Mouse (Mus musculus) lung, postnatal 0 days (tissue): ENCODE data around the gene Parvb. TPM values are rescaled to one million over a fixed set of nuclear protein-coding genes. Genes with fewer than 3 reads are reported as not detected.

Source experiments
- ATAC-seq: fragments of 200-750 bp; cut with Nextera tagmentation; 2 replicates; pipeline ENCODE4 v1.8.0; 2017; ENCODE audit warnings: moderate library complexity
- DNase-seq: peaks from one replicate; pipeline ENCODE4 v3.0.0-alpha.2; 2016; ENCODE audit warnings: low spot score
- H3K27ac ChIP-seq: fragments of 300-500 bp; sonication (generic); 2 replicates; pipeline ENCODE4 v1.5.1; 2014; ENCODE audit warnings: antibody characterized with exemption, mild to moderate bottlenecking, low read length, mixed read lengths
- H3K27me3 ChIP-seq: fragments of 300-500 bp; sonication (generic); replicated peaks from 2 replicates; pipeline ENCODE4 v1.6.1; 2014; ENCODE audit warnings: low read length, mixed read lengths; ENCODE audit not compliant: insufficient read depth
- H3K36me3 ChIP-seq: fragments of 300-500 bp; sonication (generic); 2 replicates; pipeline ENCODE4 v1.6.1; 2014; ENCODE audit warnings: low read length, mixed read lengths; ENCODE audit not compliant: insufficient read depth
- H3K4me1 ChIP-seq: fragments of 300-500 bp; sonication (generic); 2 replicates; pipeline ENCODE4 v1.6.1; 2014; ENCODE audit warnings: antibody characterized with exemption, low read depth, low read length, mixed read lengths; ENCODE audit not compliant: insufficient read depth
- H3K4me2 ChIP-seq: fragments of 300-500 bp; sonication (generic); replicated peaks from 2 replicates; pipeline ENCODE4 v1.6.1; 2014; ENCODE audit warnings: low read depth, mild to moderate bottlenecking, low read length, moderate library complexity, mixed read lengths
- H3K4me3 ChIP-seq: fragments of 300-500 bp; sonication (generic); 2 replicates; pipeline ENCODE4 v1.5.1; 2014; ENCODE audit warnings: low read depth, low read length
- H3K9ac ChIP-seq: fragments of 300-500 bp; sonication (generic); replicated peaks from 2 replicates; pipeline ENCODE4 v1.6.1; 2014; ENCODE audit warnings: low read depth, mild to moderate bottlenecking
- H3K9me3 ChIP-seq: fragments of 300-500 bp; sonication (generic); 2 replicates; pipeline ENCODE4 v1.6.1; 2016; ENCODE audit warnings: low read length, mixed read lengths
- CTCF ChIP-seq: IDR thresholded peaks from 2 replicates; pipeline ENCODE4 v1.5.1; 2016; ENCODE audit warnings: antibody characterized with exemption, mild to moderate bottlenecking
- EP300 ChIP-seq: IDR thresholded peaks from 2 replicates; pipeline ENCODE4 v1.6.1; 2016; ENCODE audit warnings: antibody characterized with exemption, mild to moderate bottlenecking, control low read depth
- WGBS: fragments of 180-500 bp; shearing (Covaris S2); extraction: QIAGEN DNeasy Blood & Tissue Kit; methylation state at CpG from one replicate; pipeline ENCODE4 v1.1.7; 2014; 5-methylcytosine and 5-hydroxymethylcytosine counted together
- polyA plus RNA-seq: library from polyadenylated mRNA; unstranded; fragments of >200 nt; fragmentation: Nextera tagmentation; extraction: Ambion mirVana; gene quantifications from 2 replicates; pipeline ENCODE4 v1.2.1, GENCODE M21; 2015

The Parvb gene
- polyA plus RNA-seq, 1 experiment from 2014 or later = 8.5 TPM

- Histone ChIP-seq H3K9ac (no peak overlapping the region), H3K4me1 (no peaks in the 10 kb centered on the region), H3K4me3 (no peak overlapping the region), H3K36me3 (no peaks in the 10 kb centered on the region), H3K27me3 (no peaks in the 10 kb centered on the region), H3K9me3 (no peaks in the 10 kb centered on the region), H3K27ac (no peak overlapping the region), H3K4me2 (no peak overlapping the region)
- no peak for TF ChIP-seq EP300
- TF ChIP-seq CTCF = no peak
- 47% methylated on average over 13 of the region's 13 CpGs for WGBS
- ATAC-seq (peak; percentile 54), DNase-seq (peak; percentile 52)
These were observed 67.0 kb downstream of the Parvb start for GRCm38 (mm10) chr15:84298804-84299370.

- TF ChIP-seq EP300 = no peak
- TF ChIP-seq CTCF = no peak
- Histone ChIP-seq H3K4me3 (no peak overlapping the region), H3K4me2 (no peak overlapping the region), H3K27me3 (no peaks in the 10 kb centered on the region), H3K9me3 (no peaks in the 10 kb centered on the region), H3K36me3 (no peaks in the 10 kb centered on the region), H3K27ac (no peak overlapping the region), H3K4me1 (no peaks in the 10 kb centered on the region), H3K9ac (no peak overlapping the region)
- WGBS = 44% methylated on average over 9 of the region's 9 CpGs
- ATAC-seq (no peak), DNase-seq (no peak)
These were observed 68.0 kb downstream of the Parvb start for GRCm38 (mm10) chr15:84299662-84300333.

- 72% methylated on average over 2 of the region's 2 CpGs for WGBS
These were observed 68.7 kb downstream of the Parvb start for GRCm38 (mm10) chr15:84300591-84300990.

GRCm38 (mm10) chr15:84301026-84301425, 69.2 kb downstream of the Parvb start:
- Histone ChIP-seq H3K4me2 (no peak overlapping the region), H3K9me3 (no peaks in the 10 kb centered on the region), H3K4me3 (no peak overlapping the region), H3K36me3 (no peaks in the 10 kb centered on the region), H3K27ac (no peak overlapping the region), H3K4me1 (no peaks in the 10 kb centered on the region), H3K9ac (no peak overlapping the region), H3K27me3 (no peaks in the 10 kb centered on the region)
- DNase-seq (peak; percentile 62), ATAC-seq (0 out of 2 replicates have a peak, but pooled peaks have one; percentile 34)
- TF ChIP-seq CTCF = no peak
- TF ChIP-seq EP300 = no peak
- 26% methylated on average over 7 of the region's 7 CpGs for WGBS

More at GRCm38 (mm10) chr15:84300591-84300990, 68.7 kb downstream of the Parvb start:
- TF ChIP-seq EP300 = no peak
- TF ChIP-seq CTCF = no peak
- no peaks in the 10 kb centered on the region for H3K27me3 ChIP-seq
- ATAC-seq = no peak
- H3K4me1 ChIP-seq = no peaks in the 10 kb centered on the region
- no peak for DNase-seq
- no peak overlapping the region for H3K27ac ChIP-seq
- H3K4me2 ChIP-seq = no peak overlapping the region
- no peak overlapping the region for H3K9ac ChIP-seq
- no peaks in the 10 kb centered on the region for H3K36me3 ChIP-seq
- H3K9me3 ChIP-seq = no peaks in the 10 kb centered on the region
- no peak overlapping the region for H3K4me3 ChIP-seq

- H3K27ac ChIP-seq = no peak overlapping the region
These were observed 70.0 kb downstream of the Parvb start for GRCm38 (mm10) chr15:84301641-84302420.

GRCm38 (mm10) chr15:84303264-84303663, 71.4 kb downstream of the Parvb start:
- no peak overlapping the region for H3K27ac ChIP-seq
- DNase-seq (no peak), ATAC-seq (no peak)
- no peaks in the 10 kb centered on the region for H3K36me3 ChIP-seq
- no peaks in the 10 kb centered on the region for H3K9me3 ChIP-seq
- H3K9ac ChIP-seq = no peak overlapping the region
- H3K27me3 ChIP-seq = no peaks in the 10 kb centered on the region
- H3K4me2 ChIP-seq = no peak overlapping the region
- 70% methylated on average over 10 of the region's 10 CpGs for WGBS
- TF ChIP-seq CTCF (no peak), EP300 (no peak)
- H3K4me1 ChIP-seq = no peaks in the 10 kb centered on the region
- H3K4me3 ChIP-seq = no peak overlapping the region

More at GRCm38 (mm10) chr15:84301641-84302420, 70.0 kb downstream of the Parvb start:
- Histone ChIP-seq H3K9me3 (no peaks in the 10 kb centered on the region), H3K36me3 (no peaks in the 10 kb centered on the region), H3K4me1 (no peaks in the 10 kb centered on the region), H3K27me3 (no peaks in the 10 kb centered on the region), H3K4me3 (no peak overlapping the region), H3K4me2 (no peak overlapping the region), H3K9ac (no peak overlapping the region)
- WGBS = 64% methylated on average over 8 of the region's 8 CpGs
- ATAC-seq (no peak), DNase-seq (no peak)
- TF ChIP-seq EP300 = no peak
- no peak for TF ChIP-seq CTCF
